Mouse (Mus musculus) adrenal gland, adult 2 months (tissue): ENCODE results near the gene 4931422A03Rik. TPM values are rescaled to one million over a fixed set of nuclear protein-coding genes. Genes with fewer than 3 reads are reported as not detected.
"Not testable (repeated sequence)": the region's sequence is repeated elsewhere in the genome, so short reads cannot be mapped to it uniquely, and the experiment has no call there.

ENCODE experiments used
- DNase-seq: peaks from one replicate; pipeline ENCODE4 v3.0.0; 2021
- polyA plus RNA-seq: library from polyadenylated mRNA; depleted of rRNA; stranded (reverse); fragments of >200 nt; gene quantifications from 2 replicates; pipeline ENCODE4 v1.2.3, GENCODE M21; 2012
- total RNA-seq, 2 experiments: library from RNA; stranded (reverse); gene quantifications; 2 replicates each; pipeline ENCODE4 v1.2.3; 2021

The 4931422A03Rik gene
- total and polyA plus RNA-seq, 3 experiments: not detected

DNA sequence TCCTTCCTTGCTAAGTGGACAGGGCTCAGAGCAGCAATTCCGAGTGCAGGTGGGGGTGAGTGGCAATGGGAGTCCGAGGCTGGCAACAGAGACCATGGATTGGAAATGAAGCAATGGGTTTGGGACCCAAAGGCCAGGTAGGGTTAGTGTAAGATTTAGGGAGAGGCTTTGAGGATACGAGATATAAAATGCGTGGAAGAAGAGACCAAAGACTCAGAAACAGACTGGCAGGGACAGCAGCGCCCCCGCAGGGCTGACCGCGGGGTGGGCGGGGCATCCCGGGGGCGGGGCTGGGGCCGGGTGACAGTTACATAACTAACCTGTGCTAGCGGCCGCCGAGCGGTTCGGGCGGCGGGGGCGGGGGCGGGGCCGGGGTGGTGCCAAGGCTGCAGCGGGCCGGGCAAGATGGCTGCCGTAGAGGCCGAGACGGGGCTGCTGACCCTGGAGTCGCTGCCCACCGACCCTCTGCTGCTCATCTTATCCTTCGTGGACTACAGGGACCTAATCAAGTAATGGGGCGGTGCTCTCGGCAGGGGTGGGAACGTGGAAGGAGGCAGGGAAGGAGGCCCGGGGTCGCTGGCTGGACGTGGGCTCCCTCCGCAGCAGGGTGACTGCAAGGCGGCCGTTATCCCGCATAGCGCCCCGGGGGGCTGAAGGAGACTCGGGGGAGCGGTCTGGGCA is 563 bp downstream of the 4931422A03Rik start, which contains the start of gene Fbxo3:
Gene Fbxo3 (plus strand): TSS at position 264 of the 681 bp plus-strand sequence.
- DNase-seq: peak; percentile 96

DNA sequence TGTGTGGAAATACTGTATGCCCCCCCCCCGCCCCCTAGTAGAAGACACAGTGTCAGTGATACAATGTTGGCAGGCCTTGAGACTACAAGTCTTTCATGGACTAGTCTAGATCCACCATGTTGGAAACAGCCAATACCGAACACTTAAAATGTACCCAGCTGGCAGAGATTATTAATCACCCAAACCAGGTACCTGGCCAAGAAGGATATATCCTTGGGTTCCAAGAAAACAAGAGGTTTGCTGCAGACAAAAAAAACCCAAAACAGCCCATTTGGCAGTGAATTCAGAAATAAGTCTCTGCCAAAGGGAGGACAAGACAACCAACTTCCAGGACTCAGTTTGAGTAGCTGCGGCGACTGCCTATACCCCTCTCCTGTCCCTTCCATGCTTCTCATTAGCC is 3.5 kb downstream of the 4931422A03Rik start:
- DNase-seq: no peak

DNA sequence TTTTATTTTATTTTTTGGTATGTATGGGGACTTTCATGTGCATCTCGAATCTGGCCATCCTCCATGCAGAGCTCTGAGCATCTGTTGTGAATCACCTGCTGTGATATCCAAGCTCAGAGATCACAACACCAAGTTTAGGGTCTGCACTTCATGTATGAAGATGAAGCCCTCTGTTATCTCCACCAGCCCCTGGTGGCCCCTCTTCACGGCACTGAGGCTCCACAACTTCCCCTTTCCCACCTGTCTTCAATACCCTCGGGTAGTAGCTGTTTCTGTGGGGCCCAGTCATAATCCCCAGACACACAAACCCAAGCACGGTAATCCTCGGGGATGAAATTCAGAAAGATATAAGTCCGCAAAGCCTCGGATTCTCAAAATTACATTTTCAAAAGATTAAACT is 5.1 kb downstream of the 4931422A03Rik start:
- no peak for DNase-seq

DNA sequence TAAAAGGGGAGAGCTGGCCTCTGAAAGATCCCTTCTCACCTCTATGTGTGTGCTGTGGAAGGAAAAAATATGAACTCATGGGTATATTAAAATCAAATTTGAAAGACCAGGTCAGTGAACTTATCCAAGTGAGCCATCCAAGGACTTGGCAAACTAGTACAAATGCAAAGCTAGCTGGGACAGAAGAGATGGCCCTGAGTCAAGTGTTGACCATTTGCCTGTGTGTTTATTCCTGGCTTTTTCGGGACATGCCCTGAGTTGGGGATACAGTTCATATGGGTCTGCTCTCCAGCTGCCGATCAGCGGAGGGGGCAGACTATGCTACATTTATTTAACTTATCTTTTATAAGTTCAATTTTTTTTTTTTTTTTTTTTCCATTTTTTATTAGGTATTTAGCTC is 19.3 kb downstream of the 4931422A03Rik start:
- DNase-seq: not testable (repeated sequence)

DNA sequence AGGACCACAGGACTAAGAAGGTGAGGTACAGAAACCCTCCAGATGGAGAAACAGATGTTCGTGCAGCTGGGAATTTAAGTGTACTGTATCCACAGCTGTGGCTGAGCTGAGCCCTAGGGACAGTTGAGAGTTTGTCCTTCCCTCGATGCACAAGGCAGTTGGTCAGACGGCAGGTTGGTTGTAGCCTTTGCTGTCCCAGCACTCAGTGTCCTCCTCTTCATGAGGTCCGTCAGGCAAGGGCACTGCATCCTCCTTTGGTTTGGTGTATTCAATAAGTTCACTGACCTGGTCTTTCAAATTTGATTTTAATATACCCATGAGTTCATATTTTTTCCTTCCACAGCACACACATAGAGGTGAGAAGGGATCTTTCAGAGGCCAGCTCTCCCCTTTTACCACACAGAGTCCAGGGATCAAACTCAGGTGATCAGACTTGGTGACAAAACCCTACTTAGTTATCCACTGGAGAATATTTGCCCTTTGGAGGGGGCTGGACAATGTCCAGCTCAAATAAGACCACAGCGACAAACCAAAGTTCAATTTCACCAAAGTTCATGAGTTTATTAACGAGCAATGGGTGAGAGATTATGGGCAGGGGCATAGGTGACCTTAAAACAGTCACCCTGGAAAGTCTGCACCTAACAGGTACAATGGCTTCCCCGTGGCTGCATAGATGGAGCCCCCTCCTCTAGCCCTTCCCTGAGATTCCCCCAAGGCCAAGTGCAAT is 20.2 kb downstream of the 4931422A03Rik start:
- no peak for DNase-seq

DNA sequence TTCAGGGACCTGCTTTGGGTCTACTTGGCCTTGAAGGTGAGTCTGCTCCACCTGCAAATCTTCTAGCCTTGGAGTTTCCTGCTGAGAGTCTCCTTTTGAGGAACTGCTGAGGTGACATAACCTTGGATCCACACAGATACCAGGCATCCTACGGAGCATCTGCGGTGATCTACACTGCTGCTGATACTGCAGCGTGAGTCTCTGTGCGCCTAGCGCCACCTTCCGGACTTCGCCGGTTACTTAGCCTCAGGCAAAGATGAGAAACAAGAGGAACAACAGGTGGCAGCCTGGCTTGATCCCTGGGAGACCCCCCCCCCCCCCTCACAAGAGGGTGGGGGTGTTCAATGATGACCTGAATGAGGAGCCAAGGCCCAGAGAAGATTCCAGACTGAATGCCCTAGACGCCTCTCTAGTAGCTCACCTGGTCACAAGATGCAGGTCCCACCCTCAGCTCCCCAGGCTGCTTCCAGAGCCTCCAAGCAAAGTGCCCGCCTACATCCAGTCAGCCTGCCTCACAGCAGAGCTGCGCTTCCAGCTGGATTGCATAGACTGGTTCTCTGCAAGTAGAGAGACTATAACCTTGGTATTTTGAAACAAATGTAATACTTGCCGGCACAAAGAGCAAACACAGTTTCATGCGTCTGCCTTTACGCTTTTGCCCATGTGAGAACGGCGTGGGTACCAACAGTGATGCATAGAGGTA is 25.3 kb downstream of the 4931422A03Rik start:
- DNase-seq: peak; percentile 39

DNA sequence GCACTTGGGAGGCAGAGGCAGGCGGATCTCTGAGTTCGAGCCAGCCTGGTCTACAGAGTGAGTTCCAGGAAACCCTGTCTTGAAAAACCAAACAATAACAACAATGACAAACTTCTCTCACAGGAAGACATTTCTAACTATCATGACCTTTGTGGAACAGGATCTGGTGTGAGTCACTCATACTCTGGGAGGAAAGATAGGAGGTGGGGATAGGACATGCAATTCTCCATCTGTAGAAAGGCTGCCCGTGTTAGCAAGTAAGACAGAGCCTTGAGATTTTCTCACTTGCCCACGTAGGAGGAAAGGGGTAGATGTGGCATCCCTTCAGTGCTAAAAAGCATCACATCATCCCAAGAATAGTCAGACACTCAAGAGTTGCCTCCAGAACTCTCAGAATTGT is 26.3 kb downstream of the 4931422A03Rik start:
- DNase-seq: no peak

DNA sequence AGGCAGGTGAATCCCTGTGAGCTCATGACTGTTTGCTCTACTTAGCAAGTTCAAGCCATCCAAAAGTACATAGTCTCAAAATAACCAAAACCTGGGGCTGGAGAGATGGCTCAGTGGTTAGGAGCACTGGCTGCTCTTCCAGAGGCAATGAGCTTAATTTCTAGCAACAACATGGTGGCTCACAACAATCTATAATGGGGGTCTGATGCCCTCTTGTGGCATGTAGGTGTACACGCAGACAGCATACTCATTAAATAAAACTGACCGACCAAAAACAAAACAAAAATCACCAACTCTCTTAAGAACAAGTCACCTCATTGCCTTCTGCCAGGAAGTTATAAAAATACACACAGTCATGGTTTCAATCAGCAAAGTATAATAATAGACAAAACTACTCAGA is 27.1 kb downstream of the 4931422A03Rik start:
- no peak for DNase-seq

DNA sequence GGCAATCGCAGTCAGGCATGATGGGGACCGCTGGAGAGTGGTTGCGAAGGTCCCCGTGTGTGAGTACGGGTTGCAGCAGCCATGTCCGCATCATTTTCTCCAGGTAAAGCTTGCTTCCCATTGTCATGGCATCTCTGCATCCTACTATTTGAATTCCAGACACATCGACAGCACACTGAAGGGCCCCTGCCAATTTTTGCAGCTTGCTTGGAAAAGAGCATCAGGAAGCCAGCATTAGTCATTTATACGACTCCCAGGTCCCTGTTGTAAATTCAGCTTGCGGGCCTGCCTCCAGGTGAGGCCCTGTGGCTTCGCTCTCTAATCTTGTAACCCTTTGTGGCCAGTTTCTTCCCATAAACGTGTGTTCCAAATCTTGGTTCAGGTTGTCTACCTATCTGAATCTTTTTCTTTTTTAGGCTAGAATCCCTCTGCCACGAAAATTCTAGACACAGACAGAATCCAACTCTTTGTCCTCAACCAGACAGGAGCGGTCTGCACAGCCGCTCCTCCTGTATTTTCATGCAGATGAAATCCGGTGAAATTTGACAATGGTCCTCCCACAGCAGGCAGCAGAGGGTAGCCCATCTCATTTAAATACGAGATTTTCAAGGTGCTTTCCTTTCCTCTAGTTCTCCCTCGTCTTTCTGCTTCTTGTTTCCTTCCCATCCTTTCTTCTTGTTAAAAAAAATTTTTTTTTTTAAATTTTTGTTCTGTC is 35.4 kb downstream of the 4931422A03Rik start:
- DNase-seq: no peak

DNA sequence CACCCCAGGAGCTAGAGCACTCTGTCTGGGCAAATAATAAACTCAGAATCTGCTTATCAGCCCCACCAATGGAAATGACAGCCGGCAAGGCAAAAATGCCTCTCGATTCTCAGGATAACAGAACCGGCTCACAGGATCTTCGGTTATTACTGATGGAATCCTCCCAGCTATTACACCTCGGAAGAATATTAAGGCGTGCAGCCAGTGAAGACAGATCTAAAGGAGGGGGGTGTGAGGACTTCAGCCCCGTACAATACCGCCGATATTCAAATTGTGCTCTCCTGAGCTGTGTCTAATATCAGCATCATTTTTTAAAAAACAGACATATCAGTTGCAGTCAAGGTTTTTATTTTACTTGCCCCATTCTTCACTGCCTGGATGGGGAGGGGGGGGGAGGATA is 36.0 kb downstream of the 4931422A03Rik start:
- no peak for DNase-seq

DNA sequence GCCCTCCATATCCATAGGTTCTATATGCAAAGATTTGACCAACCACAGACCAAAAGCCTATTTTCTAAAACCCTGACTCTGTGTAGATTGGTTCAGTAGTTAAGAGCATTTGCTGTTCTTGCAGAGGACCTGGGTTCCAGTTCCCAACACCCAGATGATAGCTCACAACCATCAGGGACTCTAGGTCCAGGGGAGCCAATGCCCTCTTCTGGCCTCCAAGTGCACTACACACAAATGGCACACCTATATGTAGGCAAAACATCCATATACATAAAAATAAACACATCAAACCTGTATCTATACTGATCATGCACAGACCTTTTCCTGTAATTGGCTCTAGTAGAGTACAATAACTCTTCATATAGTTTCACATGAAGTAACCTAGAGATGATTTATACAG is 36.9 kb downstream of the 4931422A03Rik start:
- no peak for DNase-seq

DNA sequence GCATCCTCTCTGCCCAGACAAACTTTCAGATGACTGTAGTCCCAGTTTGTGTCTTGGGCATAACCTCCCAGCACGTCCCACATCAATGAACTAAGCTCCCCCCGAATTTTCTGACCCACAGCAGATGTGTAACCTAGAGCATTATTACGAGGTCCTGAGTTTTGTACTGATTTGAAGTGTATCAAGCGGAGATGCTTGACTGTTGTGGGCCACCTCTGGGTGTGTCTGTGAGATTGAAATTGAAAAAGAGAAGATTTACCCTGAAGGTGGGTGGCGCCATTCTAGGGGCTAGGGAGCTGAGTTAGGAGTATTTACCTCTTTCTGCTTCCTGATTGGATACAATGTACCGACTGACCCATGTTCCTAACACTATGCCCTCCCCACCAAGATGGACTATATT is 38.4 kb downstream of the 4931422A03Rik start:
- DNase-seq: no peak

DNA sequence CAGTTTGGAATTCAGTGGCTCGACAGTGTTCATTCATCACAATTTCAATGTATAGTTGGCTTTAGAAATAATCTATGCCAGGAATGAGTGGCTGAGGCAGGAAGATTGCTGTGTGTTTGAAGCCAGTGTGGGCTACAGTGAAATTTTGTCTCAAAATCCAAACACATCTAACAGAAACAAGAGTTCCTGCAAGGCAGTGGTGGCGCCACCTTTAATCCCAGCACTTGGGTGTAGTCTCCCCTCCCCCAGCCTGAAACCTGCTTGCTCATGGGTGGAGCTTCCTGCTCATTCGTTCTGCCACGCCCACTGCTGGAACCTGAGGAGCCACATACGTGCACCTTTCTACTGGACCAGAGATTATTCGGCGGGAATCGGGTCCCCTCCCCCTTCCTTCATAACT is 40.6 kb downstream of the 4931422A03Rik start:
- not testable (repeated sequence) for DNase-seq

DNA sequence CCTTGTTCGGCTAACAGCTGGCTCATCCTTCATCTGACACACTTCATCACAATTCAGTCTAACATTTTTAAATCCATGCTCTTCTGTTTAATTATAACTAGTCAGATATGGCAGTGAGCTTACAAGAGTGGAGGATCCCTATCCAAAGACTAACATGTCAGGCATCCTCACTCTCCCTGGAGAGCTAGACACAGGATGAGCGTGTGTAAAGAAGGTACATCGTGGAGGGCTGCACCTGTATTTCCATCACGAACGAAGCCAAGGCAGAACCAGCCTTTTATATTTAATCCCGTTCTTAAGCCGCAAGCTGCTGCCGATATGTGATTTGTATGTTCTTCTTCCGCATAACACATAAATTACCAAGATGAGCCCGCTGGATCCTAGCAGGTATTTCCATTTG is 45.0 kb downstream of the 4931422A03Rik start:
- DNase-seq: no peak

DNA sequence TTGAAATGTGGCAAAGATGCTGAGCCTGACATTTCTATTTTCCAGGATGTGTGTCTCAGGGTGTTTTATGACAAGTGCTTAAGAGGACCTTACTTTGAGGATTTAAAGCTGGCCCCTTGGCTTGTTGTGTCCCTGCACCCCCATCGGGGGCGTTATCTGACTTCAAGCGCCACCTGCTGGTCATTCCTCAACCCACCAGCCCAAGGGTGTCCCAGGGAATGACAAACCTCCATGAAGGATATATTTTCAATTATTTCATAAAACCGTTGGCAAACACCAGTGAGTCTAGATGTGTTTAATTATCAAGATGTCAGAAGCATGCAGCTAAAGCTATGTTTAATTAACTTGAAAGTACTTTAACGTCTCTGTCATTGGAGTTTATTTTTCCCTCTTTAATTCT is 45.9 kb downstream of the 4931422A03Rik start:
- DNase-seq: peak; percentile 81

DNA sequence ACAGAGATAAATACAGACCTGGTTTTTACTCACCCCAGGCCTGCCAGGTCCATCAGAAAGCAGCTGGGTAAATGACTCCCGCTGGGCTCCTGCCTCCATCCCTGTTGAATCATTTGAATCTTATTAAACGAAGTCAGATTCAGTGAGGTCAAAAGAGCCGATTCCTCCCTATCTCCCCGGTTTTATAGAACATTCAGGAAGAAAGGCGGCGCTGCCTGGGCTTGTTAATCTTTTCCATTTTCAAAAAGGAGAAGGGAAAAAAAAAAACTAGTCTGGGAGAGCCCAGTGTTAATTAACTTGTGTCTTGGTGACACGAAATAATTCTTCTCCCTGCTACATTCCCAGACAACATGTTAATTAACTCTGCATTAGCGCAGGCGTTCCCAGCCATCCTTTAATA is 50.4 kb downstream of the 4931422A03Rik start:
- DNase-seq: no peak

DNA sequence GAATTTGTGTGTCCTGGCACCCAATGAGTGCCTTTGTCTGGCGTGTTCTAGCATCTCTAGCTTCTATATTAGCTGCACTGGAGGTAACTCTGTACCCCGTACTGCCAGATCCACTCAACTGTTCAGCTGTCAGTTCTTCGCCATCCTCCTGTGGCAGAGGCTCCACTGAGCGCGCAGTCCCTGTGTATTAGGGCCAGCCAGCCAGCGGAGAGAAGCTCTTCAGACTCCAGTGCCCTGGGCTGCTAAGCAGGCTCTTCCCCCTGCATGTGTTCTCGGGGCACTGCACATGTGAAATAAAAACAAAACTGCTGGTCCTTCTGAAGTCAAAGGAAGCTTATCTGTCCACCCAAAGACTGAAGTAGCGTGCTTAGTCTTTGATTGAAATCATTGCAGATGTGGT is 50.9 kb downstream of the 4931422A03Rik start:
- no peak for DNase-seq

DNA sequence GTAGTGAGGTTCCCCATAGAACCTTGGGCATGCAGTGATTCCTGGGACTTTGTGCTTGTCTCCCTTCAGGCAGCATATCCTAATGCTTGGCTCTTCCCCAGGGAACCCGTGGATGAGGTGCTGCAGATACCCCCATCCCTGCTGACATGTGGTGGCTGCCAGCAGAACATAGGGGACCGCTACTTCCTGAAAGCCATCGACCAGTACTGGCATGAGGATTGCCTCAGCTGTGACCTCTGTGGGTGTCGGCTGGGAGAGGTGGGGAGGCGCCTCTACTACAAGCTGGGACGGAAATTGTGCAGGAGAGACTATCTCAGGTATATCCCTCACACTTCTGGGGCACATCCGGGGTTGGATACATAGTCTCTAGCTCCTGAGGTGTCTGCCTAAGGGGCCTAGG is 52.3 kb downstream of the 4931422A03Rik start:
- DNase-seq: no peak

DNA sequence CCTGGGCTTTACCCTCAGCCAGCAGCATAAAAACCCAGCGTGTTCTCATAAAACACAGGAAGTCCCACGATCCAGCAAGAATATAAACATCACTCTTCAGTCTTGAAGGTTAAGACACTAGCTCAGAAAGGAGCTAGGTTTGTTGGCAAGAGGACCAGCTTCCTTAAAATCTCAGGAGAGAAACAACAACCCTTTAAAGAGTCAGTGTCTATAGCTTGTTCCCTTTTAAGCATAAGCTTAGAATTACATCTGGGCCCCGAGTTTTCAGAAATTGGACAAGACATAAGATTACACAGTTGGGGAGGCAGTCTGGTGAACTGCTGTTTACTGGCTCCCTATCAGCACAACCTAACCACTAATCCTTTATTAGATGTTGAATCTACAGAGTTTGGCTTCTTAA is 56.3 kb downstream of the 4931422A03Rik start:
- DNase-seq: no peak

DNA sequence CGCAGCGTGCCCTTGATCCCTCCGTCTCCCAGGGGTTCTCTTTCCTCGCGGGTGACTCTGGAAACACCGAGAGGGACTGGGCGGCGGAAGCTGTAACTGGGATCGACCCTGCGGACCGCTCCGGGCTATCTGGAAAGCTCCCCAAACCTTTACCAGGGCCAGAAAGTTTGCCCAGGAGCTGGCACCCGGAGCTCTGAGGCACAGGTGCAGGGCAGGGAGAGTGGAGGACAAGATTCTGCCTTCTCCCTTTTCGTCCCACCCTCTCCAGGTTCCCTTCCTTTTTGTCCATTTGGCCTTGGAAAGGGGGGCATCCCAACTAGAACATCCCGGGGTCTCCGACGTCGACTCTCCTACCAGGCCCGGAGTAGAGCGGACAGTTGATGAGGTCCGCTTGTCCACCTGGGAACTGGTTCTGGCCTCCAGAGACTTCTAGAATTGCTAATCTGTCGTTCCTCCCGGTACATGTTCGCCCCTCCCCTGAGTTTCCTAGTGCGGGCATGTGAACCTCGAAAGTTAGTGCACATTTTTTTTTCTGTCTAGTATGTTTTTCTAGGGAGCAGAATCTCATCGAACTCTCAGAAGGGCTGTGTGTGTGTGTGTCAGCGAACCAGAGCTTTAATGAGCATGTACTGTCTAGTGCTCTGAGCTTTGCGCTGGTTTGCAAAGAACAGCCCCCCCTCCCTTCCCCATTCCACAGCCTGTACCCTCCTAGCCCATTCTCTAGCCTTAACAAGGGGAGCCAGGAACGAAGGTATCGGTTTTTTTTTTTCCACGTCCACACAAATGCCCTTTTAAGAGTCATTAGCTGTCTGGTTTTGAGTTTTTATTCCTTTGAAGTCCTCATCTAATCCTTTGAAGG is 57.1 kb downstream of the 4931422A03Rik start:
- peak; percentile 29 for DNase-seq

DNA sequence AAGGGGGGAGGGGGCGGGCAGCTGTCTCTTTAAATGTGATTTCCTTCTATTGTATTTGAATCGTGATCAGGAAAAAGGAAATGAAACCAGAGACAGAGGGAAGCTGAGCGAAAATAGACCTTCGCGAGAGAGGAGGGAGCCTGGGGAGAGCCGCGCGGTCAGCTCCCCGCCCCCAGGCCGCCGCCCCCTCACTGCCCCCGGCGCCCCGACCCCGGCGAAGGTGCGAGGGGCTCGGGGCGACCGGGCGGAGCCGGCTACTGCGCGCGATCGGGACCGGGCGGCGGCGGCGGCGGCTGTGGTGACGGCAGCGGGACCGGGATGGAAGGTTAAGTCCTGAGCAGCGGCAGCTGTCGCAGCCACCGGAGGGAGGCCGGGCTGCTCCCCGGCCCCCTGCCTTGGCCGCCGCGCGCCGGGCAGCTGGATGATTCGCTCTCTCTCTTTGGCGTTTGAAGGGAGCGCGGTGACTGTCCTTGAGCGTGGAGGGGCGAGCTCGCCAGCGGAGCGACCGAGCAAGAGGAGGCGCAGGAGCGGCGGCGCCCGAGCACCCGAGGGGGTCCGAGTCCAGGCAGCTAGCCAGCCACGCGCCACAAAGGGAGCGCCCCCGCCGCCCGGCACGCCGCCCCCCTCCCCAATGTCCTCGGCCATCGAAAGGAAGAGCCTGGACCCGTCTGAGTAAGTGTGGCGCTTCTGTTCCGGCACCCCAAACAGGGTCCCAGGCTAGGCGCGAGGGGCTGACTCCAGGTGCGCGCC is 57.9 kb downstream of the 4931422A03Rik start:
- peak; percentile 86 for DNase-seq
